Mouse (Mus musculus): ENCODE measurements at regions not wholly inside any gene's neighbourhood (a gene's known extent, or its start where the extent isn't known, plus 50 kb on each side); places are given as distances from the start of the nearest gene placed in this dataset.

DNA sequence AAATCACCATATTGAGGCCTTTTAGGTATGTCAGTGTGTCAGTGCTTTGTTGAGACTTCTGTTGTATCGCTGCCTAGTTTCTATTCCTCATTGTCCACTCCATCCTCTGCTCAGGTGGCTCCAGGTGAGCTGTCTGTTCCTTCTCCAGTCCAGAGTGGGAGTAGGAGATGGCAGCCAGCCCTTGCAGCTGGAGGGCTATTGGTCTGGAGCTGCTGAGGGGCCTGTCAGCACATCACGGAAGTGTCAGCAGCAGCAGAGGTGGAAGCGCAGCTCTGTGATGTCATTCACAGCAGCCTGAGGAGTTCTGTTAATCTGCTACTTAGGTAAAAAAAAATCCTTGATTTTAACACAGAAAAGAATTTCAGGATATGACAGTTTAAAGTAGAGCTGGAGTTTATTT is 126.0 kb upstream of the Adra1b start:
- DNase-seq (ENCODE audit: low read depth): no peak

DNA sequence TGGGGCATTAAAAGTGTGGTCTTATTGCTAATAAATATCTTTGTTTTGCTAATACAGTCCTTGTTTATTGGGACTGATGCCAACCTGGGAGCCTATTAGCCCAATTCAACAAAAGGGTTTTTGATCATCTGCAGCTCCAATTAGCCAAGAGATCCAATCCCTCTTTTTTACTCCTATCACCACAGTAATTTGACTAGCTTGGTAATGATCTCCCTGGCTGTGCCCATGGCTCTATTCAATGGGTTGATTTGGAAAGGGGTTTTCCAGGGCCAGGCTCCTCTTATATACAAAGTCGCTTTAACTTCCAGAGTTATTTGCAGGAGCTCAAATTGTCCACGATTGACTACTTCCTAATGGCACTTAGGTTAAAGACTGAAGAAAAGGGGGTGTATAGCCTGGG is 145.1 kb upstream of the Adra1b start:
- no peak for DNase-seq (ENCODE audit: low read depth)

DNA sequence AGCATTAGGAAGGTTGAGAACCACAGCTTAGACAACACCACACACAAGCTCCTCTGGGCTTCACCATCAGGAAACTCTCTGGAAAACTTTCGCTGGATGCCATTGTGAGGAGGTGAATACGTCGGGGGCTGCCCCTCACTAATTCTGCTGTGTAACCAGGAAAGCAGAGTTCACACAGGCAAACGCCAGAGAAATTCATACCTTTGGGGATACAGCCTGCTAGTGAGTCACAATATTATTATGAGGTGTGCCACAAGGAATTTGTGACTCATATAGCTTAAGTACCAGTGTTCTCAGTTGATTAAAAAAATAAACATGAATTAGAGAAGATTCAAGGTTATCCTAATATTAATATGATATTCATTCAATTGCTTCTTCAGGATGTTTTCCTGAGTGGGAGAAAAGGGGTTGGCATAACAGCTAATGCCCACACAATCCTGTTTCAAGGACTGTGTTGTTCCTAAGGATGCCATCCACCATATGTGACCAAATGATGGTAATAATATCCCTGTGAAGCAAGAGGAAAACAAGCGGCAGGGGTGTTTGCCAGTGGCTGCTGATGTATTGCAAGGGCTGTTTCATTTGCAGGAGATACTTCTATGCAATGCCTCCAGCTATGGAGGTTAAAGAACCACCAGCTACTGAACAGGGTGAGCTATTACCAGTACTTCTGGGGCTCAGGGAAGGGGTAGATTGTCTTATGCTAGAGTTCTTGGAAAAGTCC is 148.4 kb upstream of the Adra1b start:
- no peak for DNase-seq (ENCODE audit: low read depth)

DNA sequence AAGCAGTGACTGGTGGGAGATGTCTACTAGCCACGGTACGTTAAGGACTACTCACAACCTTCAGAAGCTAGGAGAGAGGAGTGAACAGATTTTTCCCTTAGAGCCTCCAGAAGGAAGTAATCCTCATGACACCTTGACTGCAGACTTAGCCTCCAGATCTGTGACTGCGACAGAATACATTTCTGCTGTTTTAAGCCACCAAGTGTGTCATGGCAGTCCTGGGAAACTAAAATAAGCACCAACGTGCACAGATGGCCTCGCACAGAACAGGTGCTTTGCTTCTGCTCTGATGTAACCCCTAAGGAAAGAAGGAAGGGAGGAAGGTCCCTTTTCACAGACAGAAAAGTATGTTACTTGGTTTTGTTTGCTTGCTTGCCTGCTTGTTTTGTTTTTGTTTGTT is 151.5 kb upstream of the Adra1b start:
- no peak for DNase-seq (ENCODE audit: low read depth)

DNA sequence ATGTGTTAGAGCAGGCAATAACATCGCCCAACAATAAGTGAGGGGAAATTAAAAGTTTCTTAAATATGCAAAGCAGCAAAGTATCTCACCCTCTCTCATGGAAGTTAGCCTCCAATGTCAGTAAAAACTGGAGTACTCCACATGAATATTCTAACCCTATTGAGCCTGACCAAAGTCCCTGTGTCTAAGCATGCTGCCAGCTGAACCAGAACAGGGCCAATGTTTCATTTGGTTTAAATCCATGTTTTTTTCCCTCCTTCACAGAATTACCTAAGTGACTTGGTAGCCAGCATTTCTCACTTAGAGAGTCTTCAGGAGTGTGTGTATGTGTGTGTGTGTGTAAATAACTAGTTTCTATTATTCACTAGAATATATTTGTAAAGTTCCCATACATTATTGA is 161.4 kb upstream of the Adra1b start:
- no peak for DNase-seq (ENCODE audit: low read depth)

DNA sequence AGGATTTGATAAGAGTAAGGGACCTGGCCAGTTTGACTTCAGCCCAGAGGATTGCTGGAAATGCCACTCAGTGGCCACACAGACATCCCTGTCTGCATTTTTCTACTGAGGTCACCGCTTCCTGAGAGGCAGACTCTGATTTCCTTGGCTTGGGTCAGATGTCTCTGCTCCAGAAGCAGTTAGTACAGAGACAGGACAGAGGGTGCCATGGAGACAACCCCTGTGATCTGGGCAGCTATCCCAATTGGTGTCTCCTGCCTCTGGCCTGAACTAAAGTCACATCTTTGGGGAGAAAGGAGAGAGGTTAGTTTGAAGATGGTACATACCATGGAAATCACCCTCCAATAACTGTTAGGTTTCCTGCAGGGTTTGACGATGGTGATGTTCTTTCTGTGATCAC is 165.2 kb upstream of the Adra1b start:
- DNase-seq (ENCODE audit: low read depth): no peak

DNA sequence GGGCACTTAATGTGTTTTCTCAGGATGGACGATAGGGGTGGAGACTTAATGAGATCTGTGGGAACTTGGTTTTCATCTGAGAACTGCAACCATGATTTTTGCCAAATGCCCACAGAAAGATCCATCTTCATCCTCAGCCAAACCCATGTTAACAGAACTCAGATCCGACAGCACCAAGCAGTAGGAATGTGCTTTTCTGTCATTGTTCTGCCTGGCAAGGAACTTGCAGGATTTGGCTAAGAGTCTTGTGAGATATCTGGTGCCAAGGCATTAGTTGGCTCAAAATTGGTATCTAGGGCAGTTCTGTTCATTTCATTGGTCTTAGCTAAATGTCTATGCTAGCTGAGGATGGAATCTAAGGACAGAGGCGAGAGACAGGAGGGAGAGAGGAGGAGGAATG is 182.7 kb upstream of the Adra1b start:
- no peak for DNase-seq (ENCODE audit: low read depth)

DNA sequence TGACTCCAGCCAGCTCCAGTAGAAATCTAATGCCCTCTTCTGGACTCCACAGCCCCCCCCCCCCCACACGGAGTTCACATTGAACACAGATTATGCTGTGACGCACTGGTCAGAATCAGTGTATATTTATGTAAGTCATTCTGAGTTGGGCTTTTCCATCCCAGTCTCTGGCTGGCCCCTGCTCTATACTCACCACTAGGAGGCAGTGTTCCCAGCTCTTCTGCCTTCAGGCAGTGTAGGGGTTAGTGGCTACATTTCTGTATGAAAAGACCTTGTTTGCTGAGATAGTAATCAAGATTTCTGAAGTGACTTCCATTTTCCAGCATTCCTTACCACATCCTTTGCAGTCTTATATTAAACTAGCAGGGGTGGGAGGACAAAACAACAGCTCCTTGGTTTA is 185.9 kb upstream of the Adra1b start:
- DNase-seq (ENCODE audit: low read depth): no peak

DNA sequence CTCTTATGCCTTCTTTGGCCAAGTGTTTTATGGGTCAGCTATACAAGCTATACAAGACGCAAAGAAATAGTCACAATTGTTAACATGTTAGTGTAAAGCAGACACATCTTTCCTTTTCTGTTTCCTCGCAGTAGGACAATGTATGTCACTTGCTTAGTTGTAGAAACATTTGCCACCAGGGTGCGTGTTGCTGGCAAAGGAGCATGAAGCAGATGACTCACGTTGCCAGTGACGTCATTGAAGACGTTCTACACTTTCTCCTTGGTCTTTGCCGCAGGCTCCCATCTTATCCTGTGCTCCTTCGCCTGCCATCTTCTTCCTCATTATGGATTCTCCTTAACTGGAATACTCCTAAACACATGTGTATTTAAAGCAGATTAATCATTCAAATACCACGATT is 188.5 kb upstream of the Adra1b start:
- DNase-seq (ENCODE audit: low read depth): no peak

DNA sequence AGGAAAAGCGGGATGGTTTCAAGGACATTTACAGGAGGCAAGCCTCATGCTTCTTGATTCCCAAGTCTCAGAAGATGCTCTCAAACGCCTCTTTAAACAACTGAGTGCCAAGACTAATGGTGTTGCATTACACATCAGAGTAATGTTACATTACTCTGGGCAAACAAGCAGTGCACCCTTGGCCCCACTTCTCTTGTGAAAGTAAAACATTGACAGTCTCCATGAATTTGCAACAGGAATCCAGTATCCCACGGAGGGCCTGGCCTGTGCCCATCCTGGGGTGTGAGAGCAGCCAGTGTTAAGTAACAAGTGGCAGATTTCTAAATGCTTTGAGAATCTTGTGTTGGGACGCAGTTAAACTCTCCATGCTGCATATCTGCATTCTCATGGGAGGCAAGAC is 194.3 kb upstream of the Adra1b start:
- no peak for DNase-seq (ENCODE audit: low read depth)

DNA sequence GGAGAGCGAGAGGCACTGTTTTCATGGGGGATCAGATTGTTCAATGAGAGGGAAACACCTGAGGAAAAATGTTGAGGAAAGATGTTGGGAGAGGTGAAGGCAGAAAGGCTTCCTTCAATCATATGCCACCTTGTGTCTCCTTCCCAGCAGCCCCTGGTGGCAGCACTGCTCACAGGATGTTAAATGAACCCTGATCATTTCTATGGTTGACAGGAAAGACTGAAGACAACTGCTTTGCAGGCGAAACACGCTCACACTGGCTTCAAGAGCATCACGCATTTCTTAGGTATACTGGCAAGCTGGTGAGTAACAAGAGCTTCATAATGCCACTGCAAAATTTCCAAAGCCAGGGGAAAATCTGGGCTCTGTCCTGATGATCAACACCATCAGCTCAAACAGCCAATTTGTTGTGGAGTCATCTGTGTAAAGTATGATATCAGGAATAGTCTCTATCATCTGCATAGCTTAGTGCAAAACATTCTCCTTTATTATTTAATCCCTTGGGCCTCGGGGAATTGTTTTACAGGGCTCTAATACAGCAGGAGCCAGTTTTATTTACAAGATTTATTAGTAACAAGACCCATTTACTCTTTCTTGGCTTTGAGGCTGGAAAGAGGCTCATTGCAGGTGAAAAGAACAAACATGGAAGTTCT is 202.3 kb upstream of the Adra1b start:
- no peak for DNase-seq (ENCODE audit: low read depth)

DNA sequence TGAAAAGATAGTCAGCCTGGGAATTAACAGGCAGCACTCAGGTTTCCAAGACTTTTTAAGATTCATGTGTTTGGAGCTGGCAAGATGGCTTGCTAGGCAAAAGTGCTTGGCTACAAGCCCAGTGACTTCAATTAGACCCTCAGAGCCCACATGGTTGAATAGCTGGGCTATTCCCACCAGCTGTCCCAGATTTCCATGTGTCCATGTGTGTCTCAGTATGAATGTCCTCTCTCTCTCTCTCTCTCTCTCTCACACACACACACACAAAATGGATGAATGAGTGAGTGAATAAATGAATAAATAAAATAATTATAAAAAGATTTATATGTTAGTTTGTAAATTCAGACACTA is 202.8 kb upstream of the Adra1b start:
- no peak for DNase-seq (ENCODE audit: low read depth)

DNA sequence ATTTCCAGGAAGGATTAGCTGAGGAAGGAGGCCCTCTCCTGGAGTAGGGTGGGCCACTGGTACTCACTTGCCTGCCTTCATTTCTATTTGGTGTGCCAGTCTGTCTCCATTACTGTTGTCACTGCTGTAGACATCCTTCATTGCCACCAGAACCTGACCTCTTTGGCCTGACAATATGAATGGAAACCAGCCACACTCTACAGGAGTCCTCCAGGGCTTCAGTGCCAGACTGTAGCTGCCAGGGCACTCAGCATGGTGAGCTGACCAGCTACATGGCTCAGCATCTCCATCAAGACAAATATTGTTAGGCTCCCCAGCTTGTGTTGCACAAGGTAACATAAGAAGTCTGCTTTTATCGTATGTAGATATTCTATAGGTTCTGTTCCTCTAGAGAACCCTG is 205.2 kb upstream of the Adra1b start:
- no peak for DNase-seq (ENCODE audit: low read depth)

DNA sequence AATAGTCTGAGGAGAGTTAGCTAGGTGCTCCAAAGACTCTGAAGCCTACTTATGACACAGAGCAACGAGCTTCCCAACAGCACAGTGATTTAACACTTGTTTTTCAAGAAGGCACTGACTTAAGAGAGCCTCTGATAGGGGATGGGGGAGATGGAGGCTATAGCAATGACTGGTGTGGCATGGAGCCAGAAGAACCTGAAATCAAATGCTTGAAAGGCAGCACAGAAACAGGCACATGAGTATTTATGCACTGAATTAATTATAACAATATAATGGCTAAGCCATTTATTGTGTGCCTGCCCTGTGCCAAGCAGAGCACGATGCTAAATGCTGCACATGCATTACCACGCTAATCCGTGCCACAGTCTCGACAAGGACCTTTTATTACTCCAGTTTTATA is 210.5 kb upstream of the Adra1b start:
- no peak for DNase-seq (ENCODE audit: low read depth)

DNA sequence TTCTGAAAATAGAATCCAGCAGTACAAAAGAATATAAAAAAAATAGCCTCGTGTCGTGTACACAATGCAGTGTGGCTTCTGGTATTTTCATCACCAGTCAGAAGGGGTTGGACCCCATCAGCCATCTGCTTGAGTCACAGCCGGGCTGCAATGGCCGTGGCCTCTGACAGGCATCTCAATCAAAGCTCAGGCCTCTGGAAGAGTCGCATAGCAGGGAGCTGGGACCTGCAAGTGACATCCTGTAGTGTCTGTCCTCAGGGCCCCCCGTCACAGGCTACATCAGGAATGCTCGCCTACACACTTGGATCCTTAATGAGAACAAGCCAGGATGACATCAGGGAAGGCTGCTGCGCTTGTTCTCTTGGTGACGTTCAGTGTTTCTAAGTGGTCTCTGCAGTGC is 226.1 kb upstream of the Adra1b start:
- no peak for DNase-seq (ENCODE audit: low read depth)

DNA sequence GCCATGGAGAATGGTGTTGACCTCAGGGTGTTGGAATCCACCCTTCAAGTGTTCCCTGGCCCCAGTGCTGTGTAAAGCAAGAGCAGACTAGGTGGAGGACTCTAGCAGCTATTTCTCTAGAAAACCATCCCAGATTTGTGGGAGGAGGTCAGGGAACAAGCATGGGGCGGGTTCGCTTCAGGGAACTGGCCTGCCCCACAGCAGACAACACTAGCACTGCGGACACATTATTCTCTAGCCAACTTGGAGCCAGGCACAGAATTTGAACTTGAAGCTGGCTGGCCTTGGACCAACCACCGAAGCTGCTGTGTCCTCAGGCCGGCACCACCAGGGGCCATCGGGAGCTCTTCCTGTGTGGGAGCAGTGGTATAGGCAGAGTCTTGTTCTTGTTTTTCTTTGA is 227.5 kb upstream of the Adra1b start:
- no peak for DNase-seq (ENCODE audit: low read depth)

DNA sequence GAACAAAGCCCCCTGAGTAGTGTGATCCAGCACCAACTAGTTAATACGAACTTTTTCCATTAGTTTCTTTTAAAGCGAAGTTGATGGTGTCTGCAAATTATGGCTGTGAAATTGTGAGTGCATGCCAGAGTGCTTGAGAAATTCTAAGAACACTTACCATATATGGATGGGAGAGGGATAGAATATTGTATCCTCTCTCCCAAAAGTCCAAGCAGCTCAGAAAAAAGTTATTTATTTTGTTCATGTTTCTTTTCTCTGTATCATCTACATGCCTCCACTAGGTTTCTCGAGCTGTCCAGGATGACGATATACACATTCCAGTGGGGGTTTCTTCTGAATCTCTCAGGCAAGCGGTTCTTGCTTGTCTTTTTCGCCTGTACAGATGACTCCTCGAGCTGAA is 232.2 kb upstream of the Adra1b start:
- DNase-seq (ENCODE audit: low read depth): no peak

DNA sequence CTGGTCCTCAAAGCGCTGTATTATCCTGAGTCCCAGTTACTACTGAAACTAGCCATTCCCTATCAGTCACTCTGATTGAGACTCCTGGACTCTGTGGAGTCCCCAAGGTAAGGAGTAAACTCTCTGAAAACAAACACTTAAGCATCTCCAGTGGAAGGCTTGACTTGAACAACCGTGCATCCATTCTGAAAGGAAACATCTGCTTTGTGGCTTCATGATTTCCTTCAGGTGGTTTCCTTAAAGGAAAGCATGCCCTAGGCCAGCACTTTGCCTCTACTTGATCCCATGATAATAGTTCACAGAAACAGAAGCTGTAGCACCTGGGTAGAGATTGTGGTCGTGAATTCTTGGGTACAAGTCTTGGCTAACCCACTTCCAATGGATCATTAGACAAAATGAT is 235.0 kb upstream of the Adra1b start:
- DNase-seq (ENCODE audit: low read depth): no peak

DNA sequence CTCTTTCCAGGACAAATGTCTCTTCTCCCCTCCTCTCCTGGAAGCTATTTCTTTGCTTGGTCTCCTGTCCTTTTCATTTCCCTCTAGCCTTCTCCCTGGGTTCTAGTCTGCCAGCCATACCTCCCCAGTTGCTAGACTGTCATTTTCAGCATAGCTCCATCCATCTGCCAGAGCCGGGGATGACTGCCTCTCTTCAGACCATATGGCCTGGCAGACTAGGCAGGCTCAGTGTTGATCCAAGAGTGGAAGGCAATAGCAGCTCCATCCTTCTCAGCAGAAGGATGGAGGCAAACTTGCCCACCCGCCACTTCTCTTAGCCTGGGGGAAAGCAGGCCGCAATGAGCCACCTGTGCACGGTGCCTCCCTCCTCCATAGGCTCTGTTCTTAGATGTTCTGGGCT is 242.0 kb upstream of the Adra1b start:
- DNase-seq (ENCODE audit: low read depth): no peak

DNA sequence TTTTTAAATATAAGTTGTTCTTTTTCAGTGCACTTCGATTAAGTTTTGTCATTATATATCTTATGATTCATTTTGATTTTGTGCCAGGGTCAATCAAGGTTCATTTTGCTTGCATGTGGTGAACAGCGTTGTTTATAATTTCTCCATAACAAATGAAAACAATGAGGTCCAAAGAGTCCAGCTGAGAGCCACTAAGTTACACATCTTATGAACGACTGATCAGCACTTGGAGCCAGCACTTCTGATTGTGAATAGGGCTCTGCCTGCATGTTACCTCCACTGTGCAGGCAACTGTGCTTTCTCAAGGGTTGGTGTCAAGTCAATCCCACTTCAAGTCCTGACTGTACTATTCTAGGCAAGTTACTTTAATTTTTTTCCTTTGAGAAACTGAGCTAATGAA is 243.5 kb upstream of the Adra1b start:
- no peak for DNase-seq (ENCODE audit: low read depth)

DNA sequence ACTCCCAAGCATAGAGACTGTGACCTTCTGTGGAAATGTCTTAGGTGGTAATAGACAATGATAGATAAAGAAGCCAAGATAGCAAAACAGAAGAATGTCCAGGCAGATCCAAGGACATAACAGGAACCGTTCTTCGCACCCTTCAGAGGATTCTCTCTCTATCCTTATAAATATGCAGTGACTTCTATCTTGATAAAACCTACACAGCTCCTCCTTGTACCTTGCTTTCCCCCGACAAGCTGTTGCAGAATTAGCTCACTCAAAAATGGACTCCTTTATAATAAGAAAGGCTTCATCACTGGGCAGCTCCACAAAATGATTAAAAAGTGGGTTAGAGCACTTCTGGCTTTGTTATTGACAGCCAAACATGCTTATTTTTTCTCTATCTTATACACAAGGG is 245.4 kb upstream of the Adra1b start:
- no peak for DNase-seq (ENCODE audit: low read depth)

DNA sequence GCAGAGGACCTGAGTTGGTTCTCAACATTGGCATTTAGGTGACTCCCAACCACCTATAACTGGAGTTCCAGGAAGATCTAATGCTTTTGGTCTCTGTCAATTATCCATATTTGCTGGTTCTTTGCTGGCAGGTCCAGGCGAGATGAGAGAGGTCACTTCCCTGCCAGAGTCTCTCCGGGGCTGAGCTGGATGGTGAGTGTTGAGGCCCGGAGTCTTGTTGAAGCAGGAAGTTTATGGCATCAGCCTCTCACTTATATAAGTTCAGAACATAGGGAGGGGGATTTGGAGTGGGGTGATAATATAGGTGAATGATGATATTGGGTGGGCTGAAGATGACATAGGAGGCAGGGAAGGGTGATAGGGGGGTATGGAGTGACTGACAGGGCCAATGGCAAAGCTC is 246.3 kb upstream of the Il12b start:
- no peak for DNase-seq (ENCODE audit: low read depth)

DNA sequence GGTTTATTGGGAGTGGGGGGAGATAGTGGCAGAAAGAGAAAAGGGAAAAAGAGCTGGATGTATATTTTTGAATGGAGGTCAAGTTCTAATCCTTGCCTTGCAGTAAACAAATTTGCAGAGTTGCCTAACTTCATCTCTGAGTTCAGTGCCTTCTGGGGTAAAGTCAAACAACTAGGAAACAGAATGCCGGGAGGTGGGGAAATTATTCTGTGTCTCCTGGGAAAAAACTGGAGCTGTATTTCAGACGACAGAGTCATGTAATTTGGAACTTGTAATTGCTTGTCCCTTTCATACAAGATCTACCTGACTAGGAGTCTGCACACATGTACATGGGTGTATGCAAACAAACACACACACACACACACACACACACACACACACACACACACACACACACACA is 244.3 kb upstream of the Il12b start:
- no peak for DNase-seq (ENCODE audit: low read depth)

DNA sequence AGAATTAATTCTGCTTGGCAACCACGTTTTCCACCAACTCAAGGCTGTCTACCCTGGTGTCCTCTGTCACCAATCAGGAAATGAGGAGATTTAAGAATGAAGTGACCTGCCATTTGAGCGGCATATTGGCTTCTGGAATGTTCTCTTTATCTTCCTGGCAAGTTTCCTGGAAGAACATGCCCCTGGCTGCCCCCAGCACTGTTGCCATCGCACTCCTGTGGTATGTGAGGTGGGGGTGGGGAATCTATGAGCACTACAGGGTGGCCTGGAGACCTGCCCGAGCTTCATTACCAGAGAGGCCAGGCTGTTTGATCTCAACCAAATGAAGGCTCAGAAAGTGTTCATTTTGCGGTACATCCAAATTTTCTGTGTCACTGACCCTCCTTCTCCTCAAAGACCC is 243.8 kb upstream of the Il12b start:
- no peak for DNase-seq (ENCODE audit: low read depth)
